Mouse (Mus musculus) cortical plate, adult 2 months (tissue): ENCODE results near the gene Ddc.

Experiments used
- CTCF ChIP-seq: fragments of 200-500 bp; IDR thresholded peaks from 2 replicates; pipeline ENCODE4 v1.5.1; 2011; ENCODE audit warnings: mild to moderate bottlenecking, control low read depth, low read length; ENCODE audit not compliant: insufficient read depth; ENCODE audit errors: extremely low read depth
- POLR2A ChIP-seq: fragments of 200-500 bp; IDR thresholded peaks from 2 replicates; pipeline ENCODE4 v1.6.1; 2011; ENCODE audit warnings: mild to moderate bottlenecking, low read length, control low read depth; ENCODE audit not compliant: insufficient read depth; ENCODE audit errors: extremely low read depth

- TF ChIP-seq CTCF = no peak
- TF ChIP-seq POLR2A = no peak
These were observed 7.6 kb upstream of the Ddc start for GRCm38 (mm10) chr11:11905518-11905917.
